Mouse (Mus musculus) bone marrow macrophage, adult 2 months (primary cell): Measurements from ENCODE around the gene Gm21312. TPM values are rescaled to one million over a fixed set of nuclear protein-coding genes. Genes with fewer than 3 reads are reported as not detected.
"Not testable (repeated sequence)": the region's sequence is repeated elsewhere in the genome, so short reads cannot be mapped to it uniquely, and the experiment has no call there.

Source experiments
- H3K27ac ChIP-seq: 2 replicates; pipeline ENCODE4 v1.5.1; 2012; ENCODE audit warnings: low read depth, low read length; ENCODE audit not compliant: insufficient read depth
- H3K4me1 ChIP-seq: 2 replicates; pipeline ENCODE4 v1.6.1; 2012; ENCODE audit warnings: low read length; ENCODE audit not compliant: control insufficient read depth, insufficient read depth
- H3K4me3 ChIP-seq: 2 replicates; pipeline ENCODE4 v1.5.1; 2012; ENCODE audit warnings: mild to moderate bottlenecking, low read length, moderate library complexity; ENCODE audit not compliant: insufficient read depth
- CTCF ChIP-seq: IDR thresholded peaks from 2 replicates; pipeline ENCODE4 v1.5.1; 2012; ENCODE audit warnings: low read depth, mild to moderate bottlenecking, low read length, moderate library complexity
- POLR2A ChIP-seq: IDR thresholded peaks from 2 replicates; pipeline ENCODE4 v1.6.1; 2012; ENCODE audit warnings: mild to moderate bottlenecking, low read depth, low read length, borderline replicate concordance
- polyA plus RNA-seq: library from polyadenylated mRNA; stranded (reverse); fragments of >200 nt; gene quantifications from 2 replicates; pipeline ENCODE4 v1.2.4, GENCODE M21; 2012; ENCODE audit not compliant: missing spikeins, insufficient read depth, insufficient read length

Gm21312 gene
- polyA plus RNA-seq, result not detected in 2 replicates

GRCm38 (mm10) chr10:104176724-104177123, at the start of gene Gm21312:
Gene Gm21312, plus strand, starts transcription at chr10:104177024.
- not testable (repeated sequence) for H3K27ac ChIP-seq, H3K4me3 ChIP-seq, H3K4me1 ChIP-seq

- H3K4me3 ChIP-seq, H3K4me1 ChIP-seq, H3K27ac ChIP-seq: not testable (repeated sequence)
Observed at GRCm38 (mm10) chr10:104142687-104143086, 34.1 kb upstream of the Gm21312 start, which contains the start of gene Gm21293. Gene Gm21293, plus strand, starts transcription at chr10:104142987.

- H3K27ac ChIP-seq, H3K4me1 ChIP-seq, H3K4me3 ChIP-seq: not testable (repeated sequence)
Observed at GRCm38 (mm10) chr10:104151197-104151596, 25.6 kb upstream of the Gm21312 start, which contains the start of gene Gm6763. Gene Gm6763, plus strand, starts transcription at chr10:104151497.

DNA sequence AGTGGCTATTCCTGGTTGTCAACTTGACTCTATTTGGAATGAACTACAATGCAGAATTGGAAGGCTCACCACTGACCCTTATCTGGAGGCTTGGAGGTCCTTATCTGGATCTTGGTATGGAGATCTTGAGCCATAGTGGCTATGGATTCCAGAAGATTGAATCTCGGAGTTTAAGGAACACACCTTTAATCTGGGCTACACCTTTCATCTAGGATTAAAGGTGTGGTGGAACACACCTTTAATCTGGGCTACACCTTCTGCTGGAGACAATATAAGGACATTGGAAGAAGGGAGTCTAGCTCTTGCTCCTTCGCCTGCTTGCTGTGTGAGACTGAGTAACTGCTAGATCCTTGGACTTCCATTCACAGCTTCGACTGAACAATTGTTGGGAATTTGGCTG, 17.1 kb upstream of the Gm21312 start, which contains the start of gene Gm8764:
TSS of gene Gm8764 (plus strand) at position 301 of the 400 bp plus-strand sequence.
- H3K27ac ChIP-seq, H3K4me1 ChIP-seq, H3K4me3 ChIP-seq: not testable (repeated sequence)

- not testable (repeated sequence) for H3K4me1 ChIP-seq
Observed at GRCm38 (mm10) chr10:104168215-104168614, 8.6 kb upstream of the Gm21312 start, which contains the start of gene Gm21304. Gene Gm21304, plus strand, starts transcription at chr10:104168515.

DNA sequence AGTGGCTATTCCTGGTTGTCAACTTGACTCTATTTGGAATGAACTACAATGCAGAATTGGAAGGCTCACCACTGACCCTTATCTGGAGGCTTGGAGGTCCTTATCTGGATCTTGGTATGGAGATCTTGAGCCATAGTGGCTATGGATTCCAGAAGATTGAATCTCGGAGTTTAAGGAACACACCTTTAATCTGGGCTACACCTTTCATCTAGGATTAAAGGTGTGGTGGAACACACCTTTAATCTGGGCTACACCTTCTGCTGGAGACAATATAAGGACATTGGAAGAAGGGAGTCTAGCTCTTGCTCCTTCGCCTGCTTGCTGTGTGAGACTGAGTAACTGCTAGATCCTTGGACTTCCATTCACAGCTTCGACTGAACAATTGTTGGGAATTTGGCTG, 8.4 kb downstream of the Gm21312 start, which contains the start of gene Gm20765:
TSS of gene Gm20765 (plus strand) at position 301 of the 400 bp plus-strand sequence.
- not testable (repeated sequence) for H3K27ac ChIP-seq, H3K4me1 ChIP-seq, H3K4me3 ChIP-seq

More at GRCm38 (mm10) chr10:104168215-104168614, 8.6 kb upstream of the Gm21312 start, which contains the start of gene Gm21304:
- H3K27ac ChIP-seq, H3K4me3 ChIP-seq: not testable (repeated sequence)

DNA sequence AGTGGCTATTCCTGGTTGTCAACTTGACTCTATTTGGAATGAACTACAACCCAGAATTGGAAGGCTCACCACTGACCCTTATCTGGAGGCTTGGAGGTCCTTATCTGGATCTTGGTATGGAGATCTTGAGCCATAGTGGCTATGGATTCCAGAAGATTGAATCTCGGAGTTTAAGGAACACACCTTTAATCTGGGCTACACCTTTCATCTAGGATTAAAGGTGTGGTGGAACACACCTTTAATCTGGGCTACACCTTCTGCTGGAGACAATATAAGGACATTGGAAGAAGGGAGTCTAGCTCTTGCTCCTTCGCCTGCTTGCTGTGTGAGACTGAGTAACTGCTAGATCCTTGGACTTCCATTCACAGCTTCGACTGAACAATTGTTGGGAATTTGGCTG, 16.9 kb downstream of the Gm21312 start, which contains the start of gene Gm4340:
TSS of gene Gm4340 (plus strand) at position 301 of the 400 bp plus-strand sequence.
- H3K27ac ChIP-seq, H3K4me3 ChIP-seq, H3K4me1 ChIP-seq: not testable (repeated sequence)

DNA sequence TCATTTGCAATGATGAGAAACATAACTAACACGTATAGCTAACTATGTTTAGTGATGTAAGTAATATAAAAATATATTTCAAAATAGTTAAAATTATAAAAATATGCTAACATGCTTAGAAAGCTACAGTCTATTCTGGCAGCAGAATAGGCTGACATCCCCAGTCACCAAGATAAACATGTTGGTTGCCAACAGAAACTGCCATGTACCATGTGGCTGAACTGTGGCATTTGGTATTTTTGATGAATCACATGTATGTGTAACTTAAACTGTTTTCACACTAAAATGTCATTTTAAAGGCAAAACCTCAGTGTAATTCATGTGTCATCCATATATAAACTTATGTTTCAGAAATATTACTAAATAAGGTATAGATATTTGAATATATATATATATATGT, 32.8 kb downstream of the Gm21312 start:
- TF ChIP-seq CTCF (no peak), POLR2A (no peak)
- H3K4me1 ChIP-seq, result no peaks in the 10 kb centered on the region
- no peak overlapping the region for H3K27ac ChIP-seq
- H3K4me3 ChIP-seq, result no peak overlapping the region

DNA sequence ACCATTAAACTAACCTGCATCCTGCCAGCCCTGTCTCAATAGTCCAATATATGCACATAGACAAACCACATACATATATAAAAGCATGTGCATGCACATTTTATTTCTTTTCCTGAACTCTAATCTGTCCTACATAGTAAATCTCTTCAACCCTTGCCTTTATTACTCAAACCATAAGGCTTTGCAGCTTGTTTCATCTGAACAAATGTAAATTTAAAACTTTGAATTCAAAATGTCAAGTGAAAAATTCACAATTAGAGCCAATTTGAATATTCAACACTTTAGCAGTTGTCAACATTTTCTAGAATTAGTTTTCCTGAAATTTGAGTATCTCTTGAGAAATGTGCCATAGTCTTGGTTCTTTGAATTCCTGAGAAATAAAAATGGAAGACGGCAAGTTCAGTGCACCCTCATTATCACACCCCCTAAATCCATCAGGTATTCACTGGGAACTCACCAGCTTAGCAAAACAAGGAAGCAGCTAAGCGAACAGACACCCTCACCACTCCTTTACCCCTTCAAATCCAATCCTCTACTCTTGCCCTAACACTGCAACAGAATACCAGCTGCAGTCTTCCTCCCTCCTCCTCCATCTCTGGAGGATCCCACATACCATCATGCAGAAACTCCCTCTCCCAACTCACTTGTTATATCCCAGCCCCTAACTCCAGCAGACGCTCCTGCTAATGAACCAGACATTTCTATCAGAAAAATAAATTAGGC, 33.6 kb downstream of the Gm21312 start:
- Histone ChIP-seq H3K4me3 (no peak overlapping the region), H3K27ac (no peak overlapping the region), H3K4me1 (no peaks in the 10 kb centered on the region)
- TF ChIP-seq POLR2A (no peak), CTCF (no peak)

DNA sequence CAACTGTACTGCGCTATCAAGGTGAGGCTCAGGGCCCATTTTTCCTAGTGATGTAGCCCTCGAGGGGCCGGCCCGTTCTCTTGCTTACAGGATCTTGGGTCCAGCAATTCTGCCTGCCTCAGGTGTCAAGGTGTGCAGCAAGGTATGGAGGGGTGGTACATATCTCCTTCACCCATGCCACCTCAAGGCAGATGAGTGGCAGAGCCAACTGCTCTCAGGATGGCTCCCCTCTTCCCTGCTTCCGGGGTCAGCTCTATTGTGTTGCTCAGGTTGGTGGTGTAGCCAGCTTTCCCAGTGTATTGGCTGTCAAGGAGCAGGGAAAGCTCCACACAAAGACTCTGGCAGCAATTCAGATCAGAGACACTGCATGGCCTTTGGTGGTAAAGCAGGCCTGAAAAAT, 37.7 kb downstream of the Gm21312 start:
- H3K27ac ChIP-seq, result no peak overlapping the region
- H3K4me1 ChIP-seq, result no peaks in the 10 kb centered on the region
- TF ChIP-seq POLR2A (no peak), CTCF (no peak)
- no peak overlapping the region for H3K4me3 ChIP-seq

DNA sequence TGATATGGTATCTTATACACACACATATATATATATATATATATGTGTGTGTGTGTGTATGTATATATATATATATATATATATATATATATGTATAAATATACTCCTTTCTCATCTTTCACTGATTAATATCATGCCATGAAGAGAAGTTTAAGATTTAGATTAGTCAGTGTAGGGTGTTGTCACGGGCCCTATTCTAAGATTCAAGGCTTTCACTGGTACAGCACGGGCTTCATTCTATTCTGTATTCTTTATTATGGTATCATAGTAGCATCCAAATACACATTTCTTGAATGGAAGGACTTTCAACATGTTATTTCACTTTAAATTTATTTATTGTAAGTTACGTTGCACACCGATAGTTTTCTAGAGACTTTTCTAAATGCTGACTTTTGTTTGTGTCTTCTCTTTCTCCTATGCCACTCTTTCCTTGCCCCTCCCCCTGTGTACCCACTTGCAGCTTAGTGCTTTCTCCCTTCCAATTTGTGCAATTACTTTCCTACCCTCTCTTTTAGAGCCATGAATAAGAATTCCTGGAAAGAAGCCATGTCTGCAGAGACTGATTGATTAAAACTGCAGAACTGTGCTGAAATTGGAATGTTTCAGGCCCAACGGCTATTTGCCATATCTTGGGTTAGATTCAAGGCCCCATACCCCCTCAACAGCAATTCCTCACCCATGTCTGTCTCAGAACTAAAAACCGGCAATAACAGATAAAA, 43.6 kb downstream of the Gm21312 start:
- Histone ChIP-seq H3K4me3 (no peak overlapping the region), H3K4me1 (no peaks in the 10 kb centered on the region), H3K27ac (no peak overlapping the region)
- no peak for TF ChIP-seq POLR2A
- TF ChIP-seq CTCF, result no peak

Other genes starting within 250 kb of the Gm21312 start
- not detected in 2 replicates for gene Gm21293, start 34.0 kb upstream of the Gm21312 start, polyA plus RNA-seq
- not detected in 2 replicates for gene Gm6763, start 25.5 kb upstream of the Gm21312 start, polyA plus RNA-seq
- gene Gm8764, start 17.0 kb upstream of the Gm21312 start, polyA plus RNA-seq, result not detected in 2 replicates
- gene Gm21304, start 8.5 kb upstream of the Gm21312 start, polyA plus RNA-seq, result not detected in 2 replicates
- not detected in 2 replicates for gene Gm20765, start 8.5 kb downstream of the Gm21312 start, polyA plus RNA-seq
- gene Gm4340, start 17.0 kb downstream of the Gm21312 start, polyA plus RNA-seq, result not detected in 2 replicates